24 mouse cellular contexts compared by ENCODE assay signal in the genomic region with DNA sequence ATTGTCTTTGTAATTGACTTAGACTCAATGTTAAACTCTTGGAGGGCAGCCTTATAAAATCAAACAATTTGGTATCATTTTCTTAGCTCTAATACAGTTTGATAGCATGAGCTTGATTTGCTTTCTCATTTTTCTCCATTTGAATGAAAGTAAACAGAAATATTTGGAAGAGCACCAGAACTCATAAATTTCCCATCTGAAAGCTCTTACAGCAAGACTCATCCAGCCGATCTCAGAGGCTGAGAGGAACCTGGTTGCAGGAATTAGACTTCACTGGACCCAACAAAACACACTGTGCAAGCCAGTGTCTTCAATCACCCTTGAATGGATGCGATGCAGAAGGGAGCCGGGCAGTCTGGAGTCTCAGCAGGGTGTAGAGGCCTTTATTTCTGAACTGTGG.
"Had no signal": no experiment of that assay in that cellular context is flagged by ENCODE, and none has a peak within 500 bp of the region (broad histone marks: within the 10 kb centered on the region; RNA-seq: fewer than 3 reads in every experiment).

No protein-coding gene starts in this region.

- H3K4me3 ChIP-seq: left cerebral cortex, adult 2 months; limb, embryonic 10.5 days; limb, embryonic 13.5 days; liver, embryonic 12.5 days; liver, embryonic 15.5 days; midbrain, embryonic 13.5 days; neural tube, embryonic 12.5 days; neural tube, embryonic 15.5 days had no signal

- H3K9ac ChIP-seq: limb, embryonic 13.5 days; liver, embryonic 12.5 days; liver, embryonic 15.5 days; midbrain, embryonic 13.5 days; neural tube, embryonic 12.5 days; neural tube, embryonic 15.5 days had no signal

- H3K4me1 ChIP-seq: limb, embryonic 10.5 days; limb, embryonic 13.5 days; liver, embryonic 12.5 days; liver, embryonic 15.5 days; midbrain, embryonic 13.5 days; neural tube, embryonic 12.5 days; neural tube, embryonic 15.5 days had no signal

- ATAC-seq: liver, embryonic 12.5 days; lung, postnatal 0 days; midbrain, embryonic 13.5 days; midbrain, embryonic 16.5 days had no signal

- H3K9me3 ChIP-seq: limb, embryonic 10.5 days; limb, embryonic 13.5 days; liver, embryonic 12.5 days; liver, embryonic 15.5 days; midbrain, embryonic 13.5 days; neural tube, embryonic 12.5 days; neural tube, embryonic 15.5 days had no signal

- H3K27ac ChIP-seq: left cerebral cortex, adult 2 months; limb, embryonic 10.5 days; limb, embryonic 13.5 days; liver, embryonic 12.5 days; liver, embryonic 15.5 days; macrophage; midbrain, embryonic 13.5 days; neural tube, embryonic 12.5 days; neural tube, embryonic 15.5 days; stomach, postnatal 0 days had no signal

- H3K36me3 ChIP-seq: limb, embryonic 10.5 days; limb, embryonic 13.5 days; liver, embryonic 12.5 days; liver, embryonic 15.5 days; midbrain, embryonic 13.5 days; neural tube, embryonic 12.5 days; neural tube, embryonic 15.5 days had no signal

- H3K4me2 ChIP-seq: limb, embryonic 13.5 days; liver, embryonic 12.5 days; liver, embryonic 15.5 days; midbrain, embryonic 13.5 days; neural tube, embryonic 12.5 days; neural tube, embryonic 15.5 days had no signal

- DNase-seq: kidney, adult 18-20 months; kidney, adult 9 months; kidney, postnatal 36 days; layer of hippocampus, postnatal 36 days; liver; lung, adult 2 months; right cerebral cortex, adult 18-20 months; right cerebral cortex, postnatal 14 days; right cerebral cortex, postnatal 4 days; thymus, adult 2 months; thymus, postnatal 14 days; thymus, postnatal 4 days had no signal

- H3K27me3 ChIP-seq: limb, embryonic 13.5 days; liver, embryonic 12.5 days; liver, embryonic 15.5 days; midbrain, embryonic 13.5 days; neural tube, embryonic 12.5 days; neural tube, embryonic 15.5 days had no signal
